Mouse (Mus musculus) cortical plate, adult 2 months (tissue): ENCODE data around the gene Rbm20.

ENCODE experiments used
- CTCF ChIP-seq: fragments of 200-500 bp; IDR thresholded peaks from 2 replicates; pipeline ENCODE4 v1.5.1; 2011; ENCODE audit warnings: mild to moderate bottlenecking, control low read depth, low read length; ENCODE audit not compliant: insufficient read depth; ENCODE audit errors: extremely low read depth
- POLR2A ChIP-seq: fragments of 200-500 bp; IDR thresholded peaks from 2 replicates; pipeline ENCODE4 v1.6.1; 2011; ENCODE audit warnings: mild to moderate bottlenecking, low read length, control low read depth; ENCODE audit not compliant: insufficient read depth; ENCODE audit errors: extremely low read depth

- TF ChIP-seq CTCF, result no peak
- TF ChIP-seq POLR2A, result no peak
Measured at GRCm38 (mm10) chr19:53748236-53748775, 71.2 kb downstream of the Rbm20 start.
